Mouse (Mus musculus): ENCODE results near the gene Edf1.

Gene Edf1

DNA sequence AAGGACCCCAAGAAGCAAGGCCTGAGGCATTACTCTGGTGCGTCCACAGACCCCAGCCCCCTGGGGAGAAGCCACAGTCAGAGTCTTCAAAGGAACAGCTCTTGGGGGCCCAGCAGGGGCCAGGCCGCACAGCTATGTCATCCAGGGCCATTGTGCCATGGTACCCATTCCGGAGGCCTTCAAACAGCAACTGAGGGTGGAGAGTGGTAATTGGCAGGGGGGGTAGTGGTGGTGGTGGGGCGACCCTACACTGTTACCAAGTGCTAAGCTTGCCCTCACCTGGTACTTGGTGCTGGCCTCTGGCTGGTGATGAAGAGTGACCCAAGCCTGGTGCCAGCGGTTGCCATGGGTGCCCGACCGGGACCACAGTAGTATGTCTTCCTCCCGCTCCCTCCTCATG is 8.1 kb downstream of the Edf1 start:
- peak; percentile 51 for DNase-seq

DNA sequence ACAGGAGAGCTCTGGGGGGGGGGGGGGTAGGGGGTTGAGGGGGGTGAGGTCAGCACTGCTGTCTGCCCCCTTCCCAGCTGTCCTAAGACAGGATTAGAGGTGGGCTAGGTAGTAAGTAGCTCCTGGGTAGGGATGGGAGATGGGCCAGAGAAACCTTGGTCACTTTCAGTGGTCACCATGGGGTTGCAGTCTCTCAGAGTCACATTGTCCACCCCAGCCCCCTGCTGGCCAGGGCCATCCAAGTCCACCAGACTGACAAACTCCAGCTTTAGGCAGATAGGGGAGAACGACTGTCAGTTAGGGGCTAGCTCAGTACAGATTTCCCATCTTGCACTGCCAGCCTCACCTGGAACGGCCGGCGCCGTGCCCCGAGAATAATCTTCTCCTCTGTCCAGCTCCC is 8.9 kb downstream of the Edf1 start:
- DNase-seq: peak; percentile 36

DNA sequence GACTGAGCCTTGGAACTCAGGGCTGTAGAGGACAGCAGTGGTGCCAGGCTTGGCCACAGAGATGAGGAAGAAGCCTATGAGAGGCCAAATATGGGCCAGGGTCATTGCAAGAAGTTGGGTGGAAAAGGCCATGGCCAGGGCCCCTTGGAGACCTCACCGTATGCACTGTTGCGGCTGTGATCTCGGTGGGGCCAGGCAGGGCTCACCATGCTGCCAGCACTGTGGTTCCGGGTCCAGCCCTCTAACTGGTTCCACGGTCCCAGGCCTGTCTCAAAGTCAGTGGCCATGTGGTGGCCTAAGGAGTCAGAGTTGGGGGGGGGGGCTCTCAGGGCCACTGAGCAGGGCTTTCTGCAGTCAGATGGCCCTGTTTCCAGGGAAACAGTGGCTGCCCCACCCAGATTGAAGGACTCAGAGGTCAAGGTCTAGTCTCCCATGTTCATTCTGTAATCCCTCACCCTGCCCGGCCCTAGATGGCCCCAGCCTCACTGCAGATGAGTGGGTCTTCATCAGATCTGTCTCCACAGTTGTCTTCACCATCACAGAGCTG is 10.9 kb downstream of the Edf1 start:
- DNase-seq: no peak

DNA sequence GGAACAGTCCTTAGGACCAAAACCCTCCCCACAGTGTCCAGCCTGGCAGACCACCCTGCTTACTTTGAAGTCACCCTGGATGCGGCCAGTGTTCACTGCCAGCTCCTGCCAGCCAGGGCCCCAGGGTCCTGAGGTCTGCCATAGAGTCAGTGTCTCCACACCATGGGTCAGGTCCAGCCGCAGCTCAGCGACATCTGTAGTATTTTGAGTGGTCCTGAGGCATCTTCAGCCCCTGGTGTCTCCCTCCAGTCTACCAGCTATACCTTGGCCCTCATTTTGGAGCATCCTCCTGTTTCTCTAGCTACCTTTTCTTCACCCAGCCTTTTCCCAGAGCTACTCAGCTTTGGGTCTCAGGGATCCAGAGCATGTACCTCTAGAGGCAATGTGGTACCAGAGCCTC is 11.7 kb downstream of the Edf1 start:
- no peak for DNase-seq

DNA sequence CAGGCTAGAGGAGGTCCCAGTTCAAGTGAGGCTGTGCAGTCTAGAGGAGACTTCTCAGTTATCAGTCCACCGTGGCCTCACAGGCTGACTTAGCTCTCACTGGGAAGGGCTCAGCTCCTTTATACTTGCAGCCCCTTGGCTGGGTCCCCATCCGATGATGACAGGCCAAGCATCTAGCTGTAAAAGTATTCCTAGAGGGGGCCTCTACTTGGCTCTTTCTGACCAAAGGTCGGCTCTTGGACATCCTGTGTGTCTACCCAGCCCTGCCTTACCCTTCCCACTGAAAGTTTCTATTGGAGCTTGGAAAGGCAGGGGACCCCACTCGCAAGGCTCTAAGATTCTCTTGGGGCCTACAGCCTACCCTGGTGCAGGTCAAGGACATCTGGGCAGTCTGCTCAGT is 13.6 kb downstream of the Edf1 start:
- DNase-seq: peak; percentile 22

DNA sequence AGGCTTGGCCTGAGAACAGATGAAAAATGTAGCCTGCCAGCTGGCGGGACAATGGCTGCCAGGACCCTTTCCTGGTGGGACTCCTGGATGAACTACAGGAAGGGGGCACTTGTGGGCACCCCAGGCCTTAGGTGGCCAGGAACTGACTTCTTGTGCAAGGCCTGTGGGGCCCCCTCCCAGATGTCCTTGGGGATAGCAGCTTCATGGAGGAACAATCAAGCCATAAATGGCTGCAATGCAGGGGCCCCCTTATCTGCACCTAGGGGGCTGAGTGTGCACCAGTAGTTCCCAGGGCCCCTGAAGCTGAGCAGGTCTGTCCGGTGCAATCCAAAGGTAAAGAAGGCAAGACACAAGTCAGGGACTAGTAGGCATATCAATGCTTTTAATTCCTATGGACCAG is 15.4 kb downstream of the Edf1 start:
- peak; percentile 56 for DNase-seq

DNA sequence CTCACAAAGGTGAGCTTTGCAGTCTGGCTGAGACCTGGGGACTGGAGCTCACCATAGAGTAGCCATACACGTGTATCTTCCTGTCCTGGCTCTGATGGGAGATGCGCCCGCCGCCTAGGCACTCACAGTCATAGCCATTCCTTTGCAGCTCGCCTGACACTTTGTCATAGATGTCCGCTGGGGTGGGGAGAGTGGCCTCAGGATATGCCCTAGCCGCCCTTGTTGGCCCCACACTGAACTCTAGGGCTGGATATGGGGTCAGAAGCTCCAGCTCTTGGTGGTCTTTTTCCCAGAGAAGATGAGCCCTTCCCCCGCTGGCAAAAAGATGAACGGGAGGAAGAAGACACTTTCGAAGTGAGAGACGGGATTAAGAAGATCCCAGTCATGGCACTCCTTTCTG is 16.5 kb downstream of the Edf1 start:
- peak; percentile 73 for DNase-seq

DNA sequence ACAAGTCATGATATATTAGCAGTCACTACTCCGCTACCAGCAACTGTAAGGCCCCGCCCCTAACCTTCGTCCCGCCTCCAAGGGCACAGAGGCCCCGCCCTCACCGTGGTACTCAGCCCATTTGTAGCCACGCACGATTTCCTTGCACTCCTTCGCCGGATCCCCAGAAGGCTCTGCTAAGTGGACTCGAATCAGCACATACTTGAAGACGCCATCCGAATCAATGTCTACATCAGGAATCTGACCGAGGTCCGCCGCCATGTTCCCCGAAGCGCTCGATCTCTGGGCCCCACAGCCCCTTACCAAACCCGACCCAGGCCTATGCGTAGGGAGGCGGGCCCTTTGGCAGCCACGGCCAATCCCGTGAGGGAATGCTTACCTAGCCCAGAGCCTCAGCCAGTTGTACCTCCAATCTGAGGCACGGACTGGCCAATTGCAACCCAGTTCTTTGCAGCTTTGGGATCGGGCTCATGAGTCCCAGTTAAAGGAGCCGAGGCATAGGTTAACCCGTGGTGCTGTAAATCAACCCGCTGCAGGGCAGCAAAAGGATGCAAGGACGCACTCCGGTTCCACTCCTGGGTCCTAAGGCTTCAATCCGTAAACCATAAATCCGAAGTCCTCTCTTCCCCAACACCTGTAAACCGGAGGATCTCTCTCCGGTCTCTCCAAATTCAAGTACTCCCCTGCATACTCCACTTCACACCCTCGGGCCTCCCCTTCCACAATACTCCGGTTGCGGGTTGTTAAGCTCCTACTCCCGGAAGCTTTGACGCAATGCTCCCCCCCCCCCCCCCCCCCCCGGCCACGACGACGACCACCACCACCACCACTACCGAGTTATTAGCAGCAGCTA is 17.2 kb downstream of the Edf1 start, which contains the start of the genes Mamdc4 and Phpt1:
Gene Mamdc4 (minus strand): TSS at position 267 of the 853 bp plus-strand sequence.
Gene Phpt1 (minus strand): TSS at position 646 of the 853 bp plus-strand sequence.
- DNase-seq: peak; percentile 96

DNA sequence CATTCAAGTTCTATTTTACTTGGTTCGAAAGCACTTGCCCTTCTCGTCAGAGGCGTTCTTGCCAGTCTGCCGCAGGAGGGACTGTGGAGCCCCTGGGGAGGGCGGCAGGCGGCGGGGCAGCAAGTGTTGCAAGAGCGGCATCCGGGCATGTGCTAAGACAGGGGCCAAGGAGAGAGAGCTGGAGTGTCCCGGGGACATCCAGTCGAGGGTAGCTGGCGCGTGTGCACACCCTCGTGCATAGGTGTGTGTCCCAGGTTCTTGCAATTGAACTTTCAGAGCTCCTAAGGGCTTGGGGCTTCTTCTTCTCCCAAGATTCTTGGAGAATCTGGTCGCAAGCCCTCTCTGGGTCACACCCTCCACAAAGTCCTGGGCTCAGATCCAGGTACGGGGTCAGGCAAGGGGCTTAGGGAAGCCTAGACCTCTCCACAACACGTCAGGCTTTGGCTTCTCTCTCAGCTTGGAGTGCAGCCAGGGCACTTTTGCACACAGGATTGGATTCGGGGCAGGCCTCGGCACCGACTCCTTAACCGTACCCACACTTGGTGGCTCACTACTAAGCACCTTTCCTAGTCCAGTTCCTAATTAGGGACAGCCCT is 17.9 kb downstream of the Edf1 start:
- peak; percentile 77 for DNase-seq

DNA sequence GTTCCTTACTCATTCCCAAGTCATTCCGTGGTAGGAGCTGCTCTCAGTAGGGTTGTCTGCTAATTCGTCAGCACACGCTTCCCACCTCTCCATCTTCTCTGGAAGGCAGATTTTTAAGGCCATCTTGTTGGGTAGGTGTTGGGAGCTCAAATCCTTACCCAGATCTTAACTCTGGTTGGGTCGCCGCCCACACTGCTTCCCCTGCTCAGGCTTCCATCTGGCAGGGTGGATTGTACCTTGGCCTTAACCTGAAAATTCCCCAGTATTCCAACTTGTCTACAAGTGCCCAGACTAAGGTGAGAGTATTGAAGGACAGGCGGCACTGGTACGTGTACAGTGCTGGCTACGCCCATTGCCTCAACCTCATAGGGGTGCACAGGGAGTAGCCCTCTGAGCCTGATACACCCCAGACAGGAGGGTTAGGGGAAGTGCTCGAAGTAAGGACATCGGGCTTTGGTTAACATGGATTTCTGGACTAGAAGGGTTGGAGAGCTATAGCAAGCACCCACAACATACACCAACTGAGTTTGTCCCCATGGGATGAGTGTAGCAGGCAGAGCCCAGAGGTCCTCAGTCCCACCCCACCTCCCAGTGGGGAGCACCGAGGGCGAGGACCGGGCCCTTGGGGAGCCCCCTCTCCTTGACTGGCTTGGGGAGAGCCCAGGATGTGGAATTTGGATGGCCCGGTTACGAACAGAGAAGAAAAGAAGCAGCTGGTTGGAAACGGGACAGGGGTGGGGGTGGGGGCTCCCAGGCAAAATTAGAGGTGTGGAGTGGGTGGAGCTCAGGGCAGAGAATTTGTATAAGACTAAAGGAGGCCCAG is 18.6 kb downstream of the Edf1 start:
- peak; percentile 67 for DNase-seq

DNA sequence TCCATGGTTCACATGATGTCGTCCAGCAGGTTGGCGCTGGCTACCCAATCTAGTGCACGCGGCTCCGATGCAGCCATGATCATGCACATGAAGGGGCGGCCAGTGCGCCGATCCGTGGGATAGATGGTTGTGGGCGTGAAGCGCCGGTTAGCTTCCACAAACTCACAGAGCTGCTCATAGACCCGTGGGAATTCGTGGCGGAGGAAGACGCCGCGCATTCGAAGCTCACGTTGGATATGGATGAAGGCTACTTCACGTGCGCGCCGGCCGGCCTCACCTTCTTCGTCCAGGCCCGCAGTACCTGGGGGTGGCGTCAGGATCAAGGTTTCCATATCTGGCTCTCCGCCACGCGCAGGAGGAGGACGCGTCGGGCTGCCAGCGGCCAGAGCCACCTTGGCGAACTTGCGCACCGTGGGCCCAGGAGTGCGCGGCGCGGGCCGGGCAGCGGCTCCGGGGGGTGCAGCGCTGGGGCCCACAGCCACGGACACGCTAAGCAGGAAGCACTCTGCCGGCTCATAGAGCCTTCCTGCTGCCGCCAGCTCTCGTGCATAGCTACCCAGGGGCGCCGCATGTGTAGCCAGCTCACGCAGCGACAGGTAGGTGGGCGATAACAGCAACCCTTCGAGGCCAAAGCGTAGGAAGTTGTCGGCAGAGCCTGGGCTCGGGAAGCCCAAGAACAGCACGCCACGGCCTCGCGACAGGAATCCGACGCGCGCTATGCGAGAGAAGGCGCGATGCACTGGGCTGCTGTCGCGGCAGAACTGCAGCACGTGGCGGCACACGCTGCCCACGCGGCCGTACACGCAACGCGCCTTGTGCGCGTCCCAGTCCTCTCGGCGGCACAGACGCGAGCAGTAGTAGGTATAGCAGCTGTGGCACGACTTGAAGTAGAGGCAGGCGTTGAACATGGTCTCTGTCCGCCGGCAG is 19.6 kb downstream of the Edf1 start:
- DNase-seq: peak; percentile 57

DNA sequence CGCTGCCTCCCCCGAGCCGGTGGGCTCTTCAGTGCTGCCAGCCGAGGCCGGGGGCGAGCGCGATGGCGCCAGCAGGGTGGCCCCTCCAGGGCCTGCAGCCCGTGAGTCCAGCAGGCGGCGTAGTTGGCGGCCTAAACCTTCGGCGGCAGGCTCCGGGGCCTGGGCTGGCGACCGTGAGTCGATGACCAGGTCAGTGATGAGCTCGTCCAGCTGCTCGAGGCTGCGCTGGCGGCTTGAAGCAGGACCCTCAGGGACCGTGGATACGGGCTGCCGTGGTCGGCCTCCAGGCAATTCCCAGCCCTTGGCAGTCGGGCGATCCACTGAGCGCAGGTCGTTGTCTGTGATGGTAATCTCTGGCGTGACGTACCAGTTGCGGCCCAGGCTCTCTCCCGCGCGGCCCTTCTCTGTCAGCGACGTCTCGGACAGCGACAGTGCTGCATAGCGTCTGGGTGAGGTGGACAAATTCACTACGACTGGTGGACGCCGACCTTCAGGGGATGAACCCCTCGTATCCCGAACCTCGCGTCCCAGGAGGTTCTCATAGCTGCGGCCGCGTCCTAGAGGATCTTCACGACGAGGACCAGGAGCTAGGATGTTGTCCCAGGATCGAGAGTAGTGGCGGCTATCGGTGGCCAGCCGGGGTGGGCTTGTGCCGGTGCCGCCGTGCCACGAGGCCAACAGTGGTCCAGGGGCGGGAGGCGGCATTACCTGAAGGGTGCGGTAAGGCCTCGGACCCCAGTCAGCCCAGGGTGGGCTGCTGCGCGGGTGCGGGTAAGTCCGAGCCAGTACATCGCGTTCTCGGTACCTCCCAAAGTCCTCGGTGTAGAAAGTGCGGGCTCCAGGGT is 20.5 kb downstream of the Edf1 start:
- peak; percentile 63 for DNase-seq

DNA sequence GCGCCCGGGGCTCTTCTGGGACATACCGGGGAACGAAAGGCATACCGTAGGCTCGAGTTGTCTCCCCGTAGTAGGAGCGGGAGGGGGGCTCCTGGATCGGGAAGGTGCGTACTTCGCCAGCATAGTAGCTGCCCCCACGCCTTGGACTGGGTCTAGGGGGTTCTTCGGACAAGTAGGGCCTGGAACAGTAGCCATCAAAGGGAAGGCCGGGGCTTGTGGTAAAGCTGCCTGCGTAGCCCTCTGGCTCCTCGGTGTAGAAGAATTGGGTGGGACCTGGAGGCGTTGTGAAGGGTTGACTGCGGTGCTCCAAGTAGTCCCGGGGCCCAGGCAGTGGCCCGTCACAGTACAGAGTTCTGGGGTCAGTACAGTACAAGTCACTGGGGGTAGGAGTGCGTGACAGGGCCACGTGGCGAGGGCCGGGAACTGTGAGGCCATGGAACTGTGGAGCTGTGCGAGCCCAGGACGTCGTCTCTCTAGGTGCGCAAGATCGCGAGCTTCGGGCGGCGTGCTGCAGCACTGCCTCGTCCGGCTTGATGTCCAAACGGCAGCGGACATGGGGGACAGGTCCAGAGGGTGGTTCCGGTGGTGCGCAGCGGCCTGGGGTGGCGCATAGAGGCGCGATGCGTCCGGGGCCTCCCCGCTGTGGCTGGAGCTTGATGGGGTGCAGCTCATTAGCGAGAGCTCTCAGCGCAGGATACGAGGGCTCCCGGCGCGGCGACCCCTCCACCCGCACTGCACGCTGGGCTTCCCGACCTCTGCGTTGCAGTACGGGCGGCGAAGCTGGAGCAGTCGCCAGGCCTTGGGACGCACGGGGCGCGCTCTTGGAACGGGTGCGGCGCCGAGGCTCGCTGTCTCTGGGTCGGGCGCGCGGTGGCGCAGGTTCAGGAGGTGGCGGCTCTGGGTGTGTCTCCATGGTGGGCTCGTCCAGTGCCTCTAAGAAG is 21.4 kb downstream of the Edf1 start:
- no peak for DNase-seq

DNA sequence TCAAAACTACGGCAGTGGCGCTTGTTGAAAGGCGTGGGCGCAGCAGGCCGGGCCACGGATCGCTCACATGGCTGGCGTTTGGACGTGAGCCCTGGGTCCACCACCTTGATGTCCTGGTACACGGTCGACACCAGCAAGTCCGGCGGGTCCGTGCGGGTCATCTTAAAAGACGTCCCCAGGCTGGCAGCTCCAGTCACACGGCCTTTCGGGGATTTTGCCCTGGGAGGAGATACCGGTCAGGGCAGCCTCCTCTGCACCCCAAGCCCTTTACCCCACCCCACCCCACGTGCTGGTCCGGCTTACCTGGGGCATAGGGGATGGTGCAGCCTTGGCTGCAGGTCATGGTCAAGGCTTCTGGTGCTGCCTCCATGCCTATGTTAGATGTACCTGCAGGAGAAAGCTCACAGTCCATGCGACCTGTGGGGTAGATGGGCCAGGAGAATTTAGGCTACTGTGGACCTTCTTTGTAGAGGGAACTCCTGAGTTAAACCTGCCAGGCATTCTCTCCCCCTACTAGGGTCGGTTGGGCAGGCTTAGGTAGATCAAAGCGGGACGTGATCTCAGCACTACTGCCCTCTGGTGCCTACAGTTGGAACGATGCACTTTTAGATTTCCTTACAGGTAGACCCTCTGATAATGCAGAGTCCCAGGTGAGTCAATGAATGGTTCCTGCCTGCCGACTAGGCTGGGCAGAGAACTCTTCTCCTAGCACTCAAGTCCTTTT is 22.3 kb downstream of the Edf1 start:
- DNase-seq: peak; percentile 84

DNA sequence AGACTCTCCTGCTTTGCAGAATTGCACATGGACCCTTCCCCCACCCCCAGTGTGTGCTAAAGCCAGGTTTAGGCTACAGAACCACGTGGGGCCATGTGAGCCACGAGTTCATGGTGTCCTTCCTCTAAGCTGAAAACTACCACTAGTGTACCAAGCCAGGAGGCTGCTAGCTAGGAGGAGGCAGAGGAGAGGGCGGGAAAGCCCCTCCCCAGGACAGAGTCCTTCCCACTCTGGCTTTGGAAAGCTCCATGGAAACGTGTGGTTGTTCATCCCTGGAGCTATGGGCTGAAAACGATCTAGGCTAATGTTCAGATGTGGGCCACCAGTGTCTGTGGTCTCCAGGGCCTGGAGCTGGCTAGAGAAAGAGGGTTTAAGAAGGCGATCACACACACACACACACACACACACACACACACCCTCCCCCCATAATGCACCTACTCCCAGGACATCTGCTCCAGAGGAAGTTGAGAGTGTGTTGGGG is 23.0 kb downstream of the Edf1 start:
- peak; percentile 71 for DNase-seq

DNA sequence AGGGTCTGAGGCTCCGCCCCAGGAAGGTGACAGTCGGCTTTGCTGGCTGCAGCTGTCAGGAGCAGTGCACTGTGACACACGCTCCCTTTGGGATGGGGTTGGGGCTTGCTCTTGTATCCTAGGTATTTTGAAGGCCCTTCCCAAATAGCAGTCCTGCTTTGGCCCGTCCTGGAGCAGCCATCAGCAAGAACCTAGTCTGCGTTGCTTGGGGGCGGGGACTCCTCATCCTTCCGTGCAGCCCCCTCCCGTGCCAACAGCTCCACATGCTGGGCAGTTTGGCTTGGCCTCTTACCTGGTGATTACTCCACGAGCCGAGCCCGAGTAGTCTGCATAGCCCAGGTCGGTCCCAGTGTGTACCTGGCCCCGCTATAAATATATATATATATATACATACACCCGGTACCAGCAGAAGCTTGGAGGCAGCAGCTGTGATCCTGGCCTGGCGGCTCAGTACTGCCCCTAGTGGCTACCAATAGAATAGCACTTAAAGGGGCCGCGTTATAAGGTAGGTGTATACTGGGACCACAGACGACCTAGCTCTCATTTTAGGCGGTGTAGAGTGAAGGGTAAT is 23.7 kb downstream of the Edf1 start, which contains the start of gene Ajm1:
Gene Ajm1 (minus strand): TSS at position 464 of the 571 bp plus-strand sequence.
- DNase-seq: peak; percentile 91

DNA sequence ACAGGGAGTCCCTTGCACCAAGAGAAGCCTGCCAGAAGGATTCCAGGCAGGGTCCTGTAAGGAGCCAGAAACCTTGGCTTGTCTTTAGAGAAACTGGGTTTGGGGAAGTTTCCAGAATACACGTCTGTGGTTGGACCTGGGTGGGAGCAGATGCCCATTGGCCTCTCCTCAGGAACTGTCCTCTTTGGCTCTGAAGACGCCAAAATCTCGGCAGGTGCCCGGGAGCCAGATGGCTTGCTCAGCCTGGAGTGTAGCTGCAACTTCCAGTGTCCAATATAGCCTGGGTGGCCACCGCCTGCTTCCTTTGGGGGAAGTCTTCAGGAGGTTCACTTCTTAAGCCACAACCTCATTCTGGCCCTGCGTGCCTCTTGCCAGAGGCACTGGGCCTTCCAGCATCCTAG is 24.3 kb downstream of the Edf1 start:
- peak; percentile 97 for DNase-seq

DNA sequence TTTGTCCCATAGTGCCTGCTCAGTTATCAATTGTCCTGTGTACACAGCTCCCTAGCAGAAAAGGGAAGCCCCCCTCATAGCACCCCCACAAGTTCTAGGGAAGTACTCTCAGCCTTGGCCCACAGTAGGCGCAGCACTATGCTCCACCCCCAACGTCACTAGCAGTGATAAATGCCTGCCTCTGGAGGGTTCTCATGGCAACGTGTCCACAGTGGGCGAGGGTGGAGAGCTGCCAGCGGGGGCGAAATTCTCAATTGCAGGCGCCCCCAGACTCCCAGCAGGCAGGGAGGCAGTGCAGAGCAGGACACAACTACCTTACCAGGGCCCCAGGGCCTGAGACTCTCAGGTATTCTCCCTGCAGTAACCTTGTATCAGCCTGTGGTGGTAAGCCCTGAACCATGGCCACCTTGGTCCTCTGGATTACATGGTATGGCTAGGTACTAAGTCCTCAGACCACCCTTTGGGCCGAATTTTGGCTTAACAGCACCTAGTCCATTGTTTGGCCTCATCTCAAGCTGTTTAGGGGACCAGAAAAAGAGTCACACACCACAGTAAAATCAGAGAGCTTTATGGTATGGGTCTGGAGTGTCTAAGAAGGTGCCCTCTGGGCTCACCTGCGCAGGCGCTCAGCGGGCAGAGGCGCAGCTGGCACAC is 24.9 kb downstream of the Edf1 start:
- peak; percentile 79 for DNase-seq

All from cerebellum, adult 11-12 months (tissue).